Mouse (Mus musculus): Measurements from ENCODE around the gene Ak8. TPM values are rescaled to one million over a fixed set of nuclear protein-coding genes. Genes with fewer than 3 reads are reported as not detected.

The Ak8 gene
- polyA plus RNA-seq, 1 experiment = 1.5 TPM

DNA sequence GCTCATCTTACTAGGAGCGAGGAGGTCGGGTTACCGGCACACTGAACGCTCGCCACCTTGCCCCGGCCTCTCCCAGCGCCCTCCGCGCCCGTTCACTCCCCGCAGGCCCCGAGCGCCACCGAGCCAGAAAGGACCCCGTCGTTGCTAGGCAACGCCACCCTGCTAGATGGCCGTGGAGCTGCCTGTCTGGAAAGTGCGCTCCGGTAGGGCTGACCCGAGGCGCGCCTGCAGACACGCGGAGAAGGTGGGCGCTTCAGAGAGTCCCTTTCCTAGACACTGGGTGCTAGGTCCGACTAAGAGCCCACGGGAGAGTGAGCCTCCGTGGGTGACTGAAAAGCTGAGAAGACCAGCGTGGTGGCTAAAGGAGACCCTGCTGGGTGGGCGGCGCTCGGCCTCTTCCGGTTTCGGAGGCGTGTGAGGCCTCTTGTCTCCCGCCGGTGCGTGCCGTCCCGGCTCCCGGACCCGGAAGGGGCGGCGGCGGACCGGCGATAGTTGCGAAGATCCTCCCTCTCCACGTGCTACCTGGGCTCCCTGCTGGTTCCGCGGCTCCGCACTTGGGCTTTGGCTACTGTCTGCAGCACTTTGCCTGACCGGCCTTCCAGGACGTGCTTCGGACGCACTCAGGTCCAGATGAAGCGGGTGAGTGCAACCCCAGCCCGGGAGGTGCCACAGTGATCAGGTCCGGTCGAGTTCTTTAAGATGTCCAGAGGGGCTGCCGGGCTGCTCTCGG is 140.4 kb downstream of the Ak8 start, which contains the start of the genes Gtf3c4 and Ddx31:
Gene Gtf3c4 (minus strand): TSS at position 139 of the 730 bp plus-strand sequence.
Gene Ddx31 (plus strand): TSS at position 185 of the 730 bp plus-strand sequence.
- TF ChIP-seq POLR2A (IDR thresholded peaks at IDR 0.05; ENCODE audit: borderline replicate concordance, extremely low read depth, insufficient read depth, insufficient read length, poor library complexity, severe bottlenecking) (peak; percentile 80; the same call in 1 of the 2 replicates), CTCF (IDR thresholded peaks at IDR 0.05; ENCODE audit: borderline replicate concordance, extremely low read depth, insufficient read depth, insufficient read length) (no peak)
- peak; percentile 97 for DNase-seq (ENCODE audit: low read depth)

GRCm38 (mm10) chr2:28842042-28842441 is 142.1 kb downstream of the Ak8 start:
- no peak for TF ChIP-seq CTCF (IDR thresholded peaks at IDR 0.05; ENCODE audit: borderline replicate concordance, extremely low read depth, insufficient read depth, insufficient read length)
- no peak for TF ChIP-seq POLR2A (IDR thresholded peaks at IDR 0.05; ENCODE audit: borderline replicate concordance, extremely low read depth, insufficient read depth, insufficient read length, poor library complexity, severe bottlenecking)
- DNase-seq (ENCODE audit: low read depth) = no peak

GRCm38 (mm10) chr2:28848879-28849278 is 148.9 kb downstream of the Ak8 start:
- TF ChIP-seq CTCF (IDR thresholded peaks at IDR 0.05; ENCODE audit: borderline replicate concordance, extremely low read depth, insufficient read depth, insufficient read length) (no peak), POLR2A (IDR thresholded peaks at IDR 0.05; ENCODE audit: borderline replicate concordance, extremely low read depth, insufficient read depth, insufficient read length, poor library complexity, severe bottlenecking) (no peak)
- DNase-seq (ENCODE audit: low read depth) = no peak

DNA sequence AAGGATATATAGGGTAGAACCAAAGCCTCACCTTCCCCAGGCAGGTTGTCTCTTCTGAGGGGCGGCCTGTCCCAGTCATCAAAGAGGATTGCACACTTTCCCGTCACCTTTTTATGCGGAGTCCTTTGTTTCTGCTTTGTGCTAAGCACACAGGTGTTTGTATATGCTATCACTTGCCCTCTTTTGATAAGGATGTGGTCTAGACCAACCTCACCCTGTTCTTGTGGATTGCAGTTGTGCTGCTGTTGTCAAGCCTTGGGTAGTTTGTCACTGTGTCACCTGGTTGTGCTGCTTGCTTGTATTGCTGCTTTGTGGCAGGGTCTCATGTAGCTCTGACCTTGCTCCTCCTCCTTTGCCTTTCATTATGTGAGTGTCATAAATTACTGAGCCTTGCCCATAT is 152.6 kb downstream of the Ak8 start:
- TF ChIP-seq POLR2A (IDR thresholded peaks at IDR 0.05; ENCODE audit: borderline replicate concordance, extremely low read depth, insufficient read depth, insufficient read length, poor library complexity, severe bottlenecking) = no peak
- no peak for TF ChIP-seq CTCF (IDR thresholded peaks at IDR 0.05; ENCODE audit: borderline replicate concordance, extremely low read depth, insufficient read depth, insufficient read length)
- DNase-seq (ENCODE audit: low read depth) = no peak

DNA sequence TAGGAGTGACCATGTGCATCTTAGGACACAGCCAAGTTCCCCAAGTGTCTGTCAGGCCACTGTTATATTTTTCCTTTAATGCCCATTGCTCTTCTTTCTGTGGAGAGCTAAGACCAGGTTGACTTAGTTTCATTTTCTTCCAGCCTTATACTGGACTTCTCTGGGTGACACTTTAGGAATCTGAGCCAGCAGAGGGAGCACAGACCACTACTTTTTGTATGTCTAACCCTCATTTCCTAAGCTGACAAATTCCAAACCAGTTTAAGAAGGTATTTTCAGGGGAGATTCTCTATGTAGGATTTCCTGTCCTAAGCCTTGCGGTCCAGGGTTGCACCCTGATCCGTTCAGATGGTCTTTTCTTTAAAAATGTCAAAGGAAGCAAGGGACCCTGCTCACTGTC is 155.8 kb downstream of the Ak8 start:
- DNase-seq (ENCODE audit: low read depth) = peak; percentile 14

DNA sequence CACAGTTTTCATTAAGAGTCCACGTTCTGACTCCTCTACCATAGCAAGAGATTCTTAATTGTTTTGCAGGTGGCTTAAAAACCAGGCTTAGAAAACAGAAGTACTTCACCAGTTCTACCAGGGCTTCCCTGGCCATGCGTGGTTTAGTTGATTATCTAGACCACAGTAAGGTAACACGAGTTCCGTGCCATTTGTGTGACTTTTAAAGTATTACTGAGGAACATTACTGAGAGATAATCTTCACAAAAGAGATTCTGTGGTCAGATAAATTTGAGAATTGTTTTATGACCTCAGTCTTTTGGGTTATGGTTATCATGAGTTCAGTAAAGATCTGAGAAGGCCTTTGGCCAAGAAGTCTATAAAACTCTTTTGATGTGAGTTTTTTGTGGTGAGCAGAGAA is 159.3 kb downstream of the Ak8 start:
- no peak for TF ChIP-seq POLR2A (IDR thresholded peaks at IDR 0.05; ENCODE audit: borderline replicate concordance, extremely low read depth, insufficient read depth, insufficient read length, poor library complexity, severe bottlenecking)
- no peak for TF ChIP-seq CTCF (IDR thresholded peaks at IDR 0.05; ENCODE audit: borderline replicate concordance, extremely low read depth, insufficient read depth, insufficient read length)

More for the DNA sequence above, 155.8 kb downstream of the Ak8 start:
- no peak for TF ChIP-seq CTCF (IDR thresholded peaks at IDR 0.05; ENCODE audit: borderline replicate concordance, extremely low read depth, insufficient read depth, insufficient read length)
- TF ChIP-seq POLR2A (IDR thresholded peaks at IDR 0.05; ENCODE audit: borderline replicate concordance, extremely low read depth, insufficient read depth, insufficient read length, poor library complexity, severe bottlenecking) = no peak

GRCm38 (mm10) chr2:28860678-28861423 is 160.9 kb downstream of the Ak8 start:
- peak; percentile 76 for DNase-seq (ENCODE audit: low read depth)
- TF ChIP-seq POLR2A (IDR thresholded peaks at IDR 0.05; ENCODE audit: borderline replicate concordance, extremely low read depth, insufficient read depth, insufficient read length, poor library complexity, severe bottlenecking) = no peak
- TF ChIP-seq CTCF (IDR thresholded peaks at IDR 0.05; ENCODE audit: borderline replicate concordance, extremely low read depth, insufficient read depth, insufficient read length) = no peak

More for the DNA sequence above, 159.3 kb downstream of the Ak8 start:
- DNase-seq (ENCODE audit: low read depth) = no peak

Other genes starting within 250 kb of the Ak8 start
- 1.3 and 2.1 TPM in 2 replicates for gene 1700007K13Rik, start 233.8 kb upstream of the Ak8 start, polyA plus RNA-seq (2012; rRNA removed)
- gene Mrps2, start 232.1 kb upstream of the Ak8 start, polyA plus RNA-seq (2012; rRNA removed) = 50.3 and 61.5 TPM in 2 replicates
- gene Gbgt1, start 203.3 kb upstream of the Ak8 start, polyA plus RNA-seq (2012; rRNA removed) = 0.91 and 1.8 TPM in 2 replicates
- gene Gm10134, start 194.1 kb upstream of the Ak8 start, polyA plus RNA-seq (2012; rRNA removed) = 0.37 TPM in 1 of 2 replicates, not detected in the other
- 179 and 191 TPM in 2 replicates for gene Ralgds, start 187.0 kb upstream of the Ak8 start, polyA plus RNA-seq (2012; rRNA removed)
- 0.10 and 0.14 TPM in 2 replicates for gene Cel, start 136.8 kb upstream of the Ak8 start, polyA plus RNA-seq (2012; rRNA removed)
- gene Gtf3c5, start 116.4 kb upstream of the Ak8 start, polyA plus RNA-seq (2012; rRNA removed) = 45.9 and 51.4 TPM in 2 replicates
- 0.09 and 0.33 TPM in 2 replicates for gene Gfi1b, start 78.2 kb upstream of the Ak8 start, polyA plus RNA-seq (2012; rRNA removed)
- gene Tsc1, start 58.9 kb upstream of the Ak8 start, polyA plus RNA-seq (2012; rRNA removed) = 35.8 and 40.6 TPM in 2 replicates
- gene Spaca9, start 437 bp upstream of the Ak8 start, polyA plus RNA-seq (2012; rRNA removed) = 1.5 and 2.4 TPM in 2 replicates
- 20.2 and 30.9 TPM in 2 replicates for gene Gtf3c4, start 140.2 kb downstream of the Ak8 start, polyA plus RNA-seq (2012; rRNA removed)
- 13.0 and 14.6 TPM in 2 replicates for gene Ddx31, start 140.2 kb downstream of the Ak8 start, polyA plus RNA-seq (2012; rRNA removed)
- 25.3 and 45.9 TPM in 2 replicates for gene Barhl1, start 216.5 kb downstream of the Ak8 start, polyA plus RNA-seq (2012; rRNA removed)